In the genomic region with DNA sequence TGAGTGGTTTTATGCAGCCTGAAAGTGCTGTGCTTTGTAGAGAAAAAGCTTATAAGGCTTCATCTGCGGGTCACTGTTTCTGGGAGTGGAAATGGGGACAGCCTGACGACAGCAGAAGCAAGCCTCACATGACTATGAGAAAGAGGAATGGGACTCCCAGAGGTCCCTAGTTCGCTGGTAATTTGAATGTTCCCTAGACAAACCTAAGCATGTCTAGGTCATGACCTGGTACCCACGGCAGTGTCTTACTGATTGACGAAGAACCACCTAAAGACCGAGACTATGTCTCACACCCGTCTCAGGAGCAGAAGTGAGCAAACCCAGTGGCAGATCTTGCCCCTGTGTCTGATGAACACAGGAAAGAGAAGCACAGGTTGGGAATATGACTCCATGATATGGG, we compare ENCODE assay signal across 24 mouse cellular contexts. TPM values are rescaled to one million over a fixed set of nuclear protein-coding genes. Genes with fewer than 3 reads are reported as not detected.
A peak's percentile ranks its signal among the peaks of the same experiment; 100 is the strongest.
DNase-seq lines count a peak whose midpoint lies in the region; ATAC-seq and TF ChIP-seq lines count a peak whose summit lies in the region.
"Had no signal": no experiment of that assay in that cellular context is flagged by ENCODE, and none has a peak within 500 bp of the region (broad histone marks: within the 10 kb centered on the region; RNA-seq: fewer than 3 reads in every experiment).

No protein-coding gene starts in this region.

- no peak for TF ChIP-seq CTCF in layer of hippocampus, adult 2 months (conservative IDR thresholded peaks at IDR 0.05)
- TF ChIP-seq CTCF in thymus, adult 2 months (IDR thresholded peaks at IDR 0.05; ENCODE audit: borderline replicate concordance, control insufficient read depth, extremely low read depth, insufficient read depth, low read length, poor library complexity): no peak

- H3K4me3 ChIP-seq in layer of hippocampus, adult 2 months: no peak overlapping the region
- H3K4me3 ChIP-seq in thymus, adult 2 months (ENCODE audit: control insufficient read depth, insufficient read depth, low read length): no peak overlapping the region
- H3K4me3 ChIP-seq: embryonic facial prominence, embryonic 15.5 days; kidney, embryonic 15.5 days; limb, embryonic 15.5 days; midbrain, embryonic 15.5 days; neural tube, embryonic 15.5 days had no signal

- peak overlapping the region; percentile 56 for H3K27ac ChIP-seq in layer of hippocampus, adult 2 months
- H3K27ac ChIP-seq in thymus, adult 2 months (ENCODE audit: control insufficient read depth, insufficient read depth, low read length): peak overlapping the region; percentile 52; the same call in 1 of the 2 replicates
- H3K27ac ChIP-seq: embryonic facial prominence, embryonic 15.5 days; hindbrain, postnatal 0 days; kidney, embryonic 15.5 days; limb, embryonic 15.5 days; midbrain, embryonic 15.5 days; neural tube, embryonic 15.5 days; stomach, postnatal 0 days had no signal

- peak; percentile 43 for ATAC-seq in megakaryocyte, adult 5-6 weeks (ENCODE audit: poor library complexity, severe bottlenecking)
- ATAC-seq: forebrain, embryonic 16.5 days; hindbrain, postnatal 0 days; intestine, postnatal 0 days; midbrain, embryonic 15.5 days had no signal

- no peak for DNase-seq in layer of hippocampus, adult 2 months (ENCODE audit: low spot score in 2 of 2)
- DNase-seq in layer of hippocampus, adult 18-20 months (ENCODE audit: low spot score in 2 of 2): no peak
- no peak for DNase-seq in thymus, adult 2 months
- DNase-seq in thymus, postnatal 10 days (ENCODE audit: low spot score in 2 of 2): no peak
- DNase-seq in urinary bladder, postnatal 14 days (ENCODE audit: low spot score): no peak
- no peak for DNase-seq in adrenal gland, adult 2 months
- DNase-seq: cerebellum, postnatal 14 days; kidney, postnatal 4 days; layer of hippocampus, postnatal 36 days; lung, embryonic 14.5 days had no signal

- 87% methylated on average over 7 of the region's 7 CpGs for WGBS in thymus, adult 2 months

- H3K36me3 ChIP-seq in thymus, adult 2 months (ENCODE audit: control insufficient read depth, insufficient read depth, low read length): no peaks in the 10 kb centered on the region

- H3K27me3 ChIP-seq in thymus, adult 2 months (ENCODE audit: control insufficient read depth, insufficient read depth, low read length): no peaks in the 10 kb centered on the region
- H3K27me3 ChIP-seq: embryonic facial prominence, embryonic 15.5 days; kidney, embryonic 15.5 days; limb, embryonic 15.5 days; midbrain, embryonic 15.5 days; neural tube, embryonic 15.5 days had no signal

- no peak for TF ChIP-seq POLR2A in thymus, adult 2 months (IDR thresholded peaks at IDR 0.05; ENCODE audit: control insufficient read depth, extremely low read depth, insufficient read depth, low read length, poor library complexity)

- H3K4me1 ChIP-seq in thymus, adult 2 months (replicated peaks; ENCODE audit: control insufficient read depth, insufficient read depth, low read length): peaks cover 22% of the 10 kb centered on the region
- H3K4me1 ChIP-seq: embryonic facial prominence, embryonic 15.5 days; limb, embryonic 15.5 days had no signal

RNA-seq across cellular contexts. Expression of a gene that starts 38.1 kb away (rescaled TPM):
- total RNA-seq in layer of hippocampus, adult 2 months (2021): not detected
- total RNA-seq in layer of hippocampus, adult 18-20 months (2021): not detected
- 0.12 TPM in 1 of 2 replicates, not detected in the other for polyA plus RNA-seq in thymus, adult 2 months (2012; rRNA removed)
- not detected in 2 replicates for total RNA-seq in megakaryocyte, adult 5-6 weeks (2015)
- not detected in 2 replicates for total RNA-seq in megakaryocyte, adult 5-6 weeks (2017)
- not detected for total RNA-seq in adrenal gland, adult 2 months (2021)
- polyA plus RNA-seq in adrenal gland, adult 2 months (2012; rRNA removed): not detected in 2 replicates
- total RNA-seq: gastrocnemius, postnatal 4 days; hematopoietic stem cell, adult 5-6 weeks; hindbrain, postnatal 0 days; layer of hippocampus, postnatal 36 days; left cerebral cortex, postnatal 36 days had no signal
- polyA plus RNA-seq: embryonic facial prominence, embryonic 15.5 days; forebrain, embryonic 16.5 days; heart, embryonic 14.5 days; intestine, postnatal 0 days; kidney, embryonic 15.5 days; limb, embryonic 15.5 days; lung, embryonic 14.5 days; midbrain, embryonic 15.5 days; neural tube, embryonic 15.5 days; stomach, postnatal 0 days had no signal

RNA-seq across cellular contexts. Expression of a gene that starts 50.8 kb away (rescaled TPM):
- 10 to 100 TPM in 1 of 2 experiments, 1 to 10 TPM in 1; 9.5 to 12.4 TPM for total RNA-seq in layer of hippocampus, adult 2 months (2021)
- 10 to 100 TPM in 1 of 2 experiments, 1 to 10 TPM in 1; 9.2 to 10.7 TPM for total RNA-seq in layer of hippocampus, adult 18-20 months (2021)
- 5.4 and 14.7 TPM in 2 replicates for polyA plus RNA-seq in thymus, adult 2 months (2012; rRNA removed)
- total RNA-seq in megakaryocyte, adult 5-6 weeks (2015): 30.0 and 33.3 TPM in 2 replicates
- 36.5 and 46.9 TPM in 2 replicates for total RNA-seq in megakaryocyte, adult 5-6 weeks (2017)
- 1 to 10 TPM; 7.9 to 8.9 TPM for total RNA-seq in adrenal gland, adult 2 months (2021)
- polyA plus RNA-seq in adrenal gland, adult 2 months (2012; rRNA removed): 0.10 and 0.31 TPM in 2 replicates
